Mouse (Mus musculus) gastrocnemius, postnatal 14 days (tissue): Measurements from ENCODE around the gene 4933402N22Rik. TPM values are rescaled to one million over a fixed set of nuclear protein-coding genes. Genes with fewer than 3 reads are reported as not detected.
"Not testable (repeated sequence)": the region's sequence is repeated elsewhere in the genome, so short reads cannot be mapped to it uniquely, and the experiment has no call there.

Source experiments
- DNase-seq: peaks from one replicate; pipeline ENCODE4 v3.0.0; 2021; ENCODE audit warnings: mixed read lengths
- intact Hi-C: fragments of 180-260 bp; cut with DNase I; formaldehyde crosslinking; loops from one replicate; pipeline ENCODE4 v1.15.1; 2025; ENCODE audit warnings: low total_unique reads
- long read RNA-seq, 2 experiments: library from polyadenylated mRNA; stranded (forward); transcript quantifications; one replicate each; pipeline ENCODE4 v2.0.0; 2021
- total RNA-seq, 2 experiments: library from RNA; stranded (reverse); gene quantifications; 2 replicates each; pipeline ENCODE4 v1.2.3; 2021

Gene 4933402N22Rik
- not detected for total RNA-seq
- long read RNA-seq, experiment 1, result 0 reads
- long read RNA-seq, experiment 2, result 0 reads

- DNase-seq, intact Hi-C loops: not testable (repeated sequence)
Observed at GRCm38 (mm10) chr5:11917743-11918142, at the start of gene 4933402N22Rik. TSS of gene 4933402N22Rik (plus strand) at chr5:11918043.

GRCm38 (mm10) chr5:11923790-11924189 is 5.9 kb downstream of the 4933402N22Rik start:
- intact Hi-C loops, DNase-seq: not testable (repeated sequence)

Other genes starting within 250 kb of the 4933402N22Rik start
- gene Gm8922, start 236.1 kb upstream of the 4933402N22Rik start, total RNA-seq, result not detected
- gene Gm8926, start 147.5 kb upstream of the 4933402N22Rik start, total RNA-seq, result not detected
- not detected for gene Gm6465, start 72.5 kb upstream of the 4933402N22Rik start, total RNA-seq